Mouse (Mus musculus) thymus, postnatal 25 days (tissue): Measurements from ENCODE around the gene Isg20.

Experiments used
- DNase-seq: peaks from one replicate; pipeline ENCODE4 v3.0.0; 2022

Gene Isg20

DNA sequence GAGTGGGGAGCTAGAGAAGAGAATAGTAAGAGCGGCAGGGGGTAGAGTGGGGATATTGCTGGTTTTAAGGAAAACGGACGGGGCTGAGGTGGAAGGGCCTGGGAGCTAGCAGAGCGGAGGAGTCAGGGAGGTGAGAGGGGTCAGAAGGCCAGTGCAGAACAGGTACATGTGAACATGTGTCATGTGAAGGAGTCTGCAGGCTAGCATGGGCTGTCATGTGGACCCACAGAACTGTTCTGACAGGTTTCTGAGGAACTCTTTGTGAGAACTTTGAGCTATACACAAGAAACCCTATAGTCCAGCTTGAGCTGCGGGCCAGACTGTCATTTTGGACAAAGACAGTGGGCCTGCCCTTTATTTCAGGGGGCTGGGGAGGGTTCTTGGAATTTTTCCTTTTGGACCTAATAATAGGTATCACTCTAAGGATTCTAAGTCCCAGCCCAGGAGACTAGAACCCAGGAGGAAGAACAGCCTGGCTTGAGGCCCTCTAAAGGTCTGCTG, at the start of gene Isg20:
TSS of gene Isg20 (plus strand) at position 451 of the 501 bp plus-strand sequence.
- DNase-seq: no peak

DNA sequence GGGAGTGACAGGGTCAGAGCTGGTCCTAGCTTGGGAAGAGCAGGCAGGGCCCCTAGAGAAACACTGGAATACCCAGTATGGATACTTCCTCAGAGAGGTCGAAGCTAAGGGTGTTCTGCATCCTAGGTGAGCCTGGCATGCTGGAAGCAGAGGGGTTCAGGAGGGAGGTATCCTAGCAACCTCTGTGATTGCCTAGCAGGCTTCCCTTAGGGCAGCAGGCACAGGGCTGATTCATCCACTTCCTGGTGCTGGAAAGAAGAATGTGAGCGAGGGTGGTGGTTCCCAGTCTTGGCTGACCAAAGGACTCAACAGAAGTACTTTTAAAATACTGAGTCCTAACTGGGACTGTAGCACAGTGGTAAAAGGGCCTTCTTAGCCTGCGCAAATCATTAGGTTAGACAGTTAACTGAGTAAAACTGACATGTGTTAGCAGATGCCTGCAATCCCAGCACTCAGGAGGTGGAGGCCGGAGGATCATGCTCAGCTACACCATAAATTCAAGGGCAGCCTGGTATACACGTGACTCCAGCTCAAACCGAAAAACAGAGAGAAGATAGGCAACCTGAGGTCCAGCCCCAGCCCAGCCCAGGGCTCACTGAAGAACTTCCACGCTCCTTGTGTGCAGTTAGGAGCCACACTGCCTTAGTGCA, 49.3 kb upstream of the Isg20 start:
- no peak for DNase-seq

DNA sequence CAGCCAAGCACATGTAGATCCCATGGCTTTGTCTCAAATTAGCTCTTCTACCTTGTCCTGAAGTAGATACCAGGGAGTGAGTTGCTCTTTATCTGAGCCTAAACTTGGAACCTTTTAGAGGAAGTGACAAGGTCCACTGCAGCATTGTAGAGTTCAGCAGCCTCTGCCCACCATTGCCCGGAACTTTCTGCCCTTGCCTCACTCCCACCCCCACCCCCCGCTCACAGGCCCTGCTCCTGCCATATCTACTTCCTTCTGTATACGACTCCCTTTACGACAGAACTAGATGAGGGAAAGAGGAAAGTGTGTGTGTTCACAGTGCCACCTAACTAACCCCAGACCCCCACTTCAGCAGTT, 48.8 kb upstream of the Isg20 start:
- peak; percentile 18 for DNase-seq

DNA sequence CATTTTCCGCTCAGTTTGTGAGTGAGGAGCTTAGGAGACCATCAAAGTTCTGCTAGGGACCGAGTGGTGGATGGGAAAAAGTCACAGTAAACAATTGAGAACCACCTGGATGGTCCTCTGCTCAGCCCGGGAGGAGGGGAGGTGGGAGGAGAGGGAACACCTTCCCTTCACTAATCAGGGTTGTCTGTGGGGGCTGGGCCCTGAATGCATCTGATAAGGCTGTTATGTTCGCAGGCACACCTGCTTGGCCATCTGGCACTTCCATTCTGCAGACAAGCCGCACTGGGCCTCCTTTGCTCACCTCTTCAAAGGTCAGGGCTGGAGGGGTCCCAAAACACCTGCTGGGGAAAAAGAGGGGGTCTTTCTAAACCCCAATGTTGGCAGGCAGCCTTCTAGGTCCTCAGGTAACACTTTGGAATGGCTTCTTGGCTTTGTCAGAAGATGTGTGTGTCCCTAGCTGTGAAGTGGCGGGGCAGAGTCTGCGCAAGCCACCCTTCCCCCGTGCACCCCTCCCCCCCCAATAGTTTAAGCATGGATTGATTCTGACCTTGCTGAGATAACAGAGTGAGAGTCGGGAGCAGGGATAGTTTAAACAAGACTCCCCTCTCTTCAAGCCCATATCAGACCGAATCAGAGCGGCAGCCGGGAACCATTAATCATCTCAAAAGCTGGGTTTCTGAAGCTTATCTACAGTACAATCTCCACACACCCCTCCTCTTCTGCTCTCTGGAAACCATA, 47.8 kb upstream of the Isg20 start:
- DNase-seq: peak; percentile 80

DNA sequence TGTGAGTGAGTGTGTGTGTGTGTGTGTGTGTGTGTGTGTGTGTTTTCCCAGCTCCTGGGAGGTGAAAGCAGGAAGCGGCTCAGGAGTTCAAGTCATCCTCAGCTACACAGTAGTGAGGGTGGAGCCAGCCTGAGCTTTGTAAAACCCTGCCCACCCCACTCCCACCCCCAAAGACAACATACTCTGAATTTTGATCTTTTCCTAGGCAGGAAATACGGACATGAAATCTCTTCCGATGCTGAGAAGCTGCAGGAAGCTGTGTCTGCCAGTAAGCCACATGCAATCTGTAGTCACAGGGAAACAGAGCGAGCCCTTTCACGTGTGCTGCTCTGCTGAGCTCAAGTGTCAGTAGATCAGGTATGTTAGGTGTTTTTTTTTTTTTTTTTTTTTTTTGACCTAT, 44.5 kb upstream of the Isg20 start:
- DNase-seq: peak; percentile 24

DNA sequence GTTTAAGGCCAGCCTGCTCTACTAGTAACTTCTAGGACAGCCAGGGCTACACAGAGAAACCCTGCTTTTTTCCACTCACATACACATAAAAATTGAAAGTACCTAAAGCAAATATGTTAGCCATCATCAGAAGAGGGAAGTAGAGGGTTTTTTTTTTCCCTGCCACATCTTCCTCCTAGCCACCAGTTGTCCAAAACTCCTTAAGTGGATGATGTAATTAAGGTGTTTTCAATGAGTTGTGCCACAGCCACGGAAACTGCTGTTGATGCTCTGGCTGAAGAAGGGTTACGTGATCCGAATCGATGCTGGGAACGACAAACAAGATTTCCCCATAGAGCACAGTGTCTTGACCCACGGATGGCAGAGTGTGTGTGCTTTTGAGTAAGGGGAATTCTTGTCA, 40.9 kb upstream of the Isg20 start:
- DNase-seq: no peak

DNA sequence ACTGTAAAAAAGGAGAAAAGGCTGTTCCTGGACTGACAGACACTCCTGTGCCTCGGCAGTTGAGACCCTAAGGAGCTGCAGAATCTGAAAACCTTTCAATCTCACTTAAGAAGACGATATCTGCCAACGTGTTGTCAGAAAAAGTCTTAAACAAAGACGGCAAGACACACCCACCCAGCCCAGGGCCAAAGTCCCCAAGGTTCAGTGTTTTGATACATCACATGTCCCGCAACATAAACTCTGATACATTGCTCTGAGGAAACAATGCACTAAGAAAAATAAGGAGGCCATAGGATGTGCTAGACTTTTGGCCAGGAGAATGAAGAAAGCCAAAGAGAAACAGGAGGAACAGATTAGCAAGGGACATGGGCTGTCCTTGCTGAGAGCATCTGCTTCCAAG, 40.4 kb upstream of the Isg20 start:
- DNase-seq: no peak

DNA sequence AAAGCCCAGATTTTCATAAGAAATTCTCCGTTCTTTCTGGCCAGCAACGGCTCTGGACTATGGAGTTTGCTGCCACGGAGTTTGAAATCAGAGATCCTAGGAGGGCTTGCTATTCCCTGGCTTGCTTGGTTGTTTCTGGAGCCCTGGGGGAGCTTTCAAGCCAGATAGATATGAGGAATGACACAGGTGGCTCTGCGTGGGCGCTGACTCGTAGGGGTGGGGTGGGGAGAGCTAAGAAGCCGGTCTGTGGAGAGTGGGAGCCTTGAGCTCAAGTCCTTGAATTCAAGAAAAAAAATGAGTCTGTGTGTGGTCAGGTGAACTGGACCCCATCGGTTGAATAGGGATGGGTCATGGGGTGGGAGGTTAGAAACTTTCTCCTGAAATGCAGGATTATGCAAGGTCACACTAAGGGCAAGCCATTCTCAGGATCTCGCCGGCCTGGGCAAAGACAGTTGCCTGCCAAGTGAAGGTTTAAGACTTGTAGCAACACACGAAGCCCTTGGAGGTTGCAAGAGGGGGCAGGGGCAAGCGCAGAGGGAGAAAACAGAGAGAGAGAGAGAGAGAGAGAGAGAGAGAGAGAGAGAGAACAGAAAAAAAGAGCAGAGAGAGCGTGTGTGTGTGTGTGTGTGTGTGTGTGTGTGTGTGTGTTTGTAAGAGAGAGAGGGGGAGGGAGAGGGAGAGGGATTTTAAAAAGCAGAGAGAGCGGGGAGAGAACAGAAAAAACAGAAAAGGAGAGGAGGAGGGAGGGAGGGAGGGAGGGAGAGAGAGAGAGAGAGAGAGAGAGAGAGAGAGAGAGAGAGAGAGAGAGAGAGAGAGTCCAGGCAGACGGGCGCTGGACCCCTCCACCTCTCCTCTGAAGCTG, 31.4 kb upstream of the Isg20 start:
- DNase-seq: no peak

DNA sequence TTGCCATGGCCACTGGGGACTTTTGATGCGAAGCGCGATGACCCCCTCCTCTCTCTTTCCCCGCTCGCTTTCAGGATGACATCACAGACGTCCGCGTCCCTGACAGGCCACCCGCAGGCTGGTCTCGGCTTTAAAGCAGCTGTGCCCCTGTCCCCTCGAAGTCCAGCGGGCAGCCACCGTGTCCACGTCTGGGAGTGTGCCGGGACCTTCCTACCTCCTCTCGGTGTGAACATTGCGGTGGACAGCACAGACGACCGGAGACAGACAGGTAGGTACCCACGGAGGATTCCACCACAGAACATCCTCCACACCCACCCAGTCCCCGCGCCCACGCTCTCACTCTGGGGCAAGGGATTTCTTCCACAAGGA, 30.8 kb upstream of the Isg20 start:
- DNase-seq: no peak

DNA sequence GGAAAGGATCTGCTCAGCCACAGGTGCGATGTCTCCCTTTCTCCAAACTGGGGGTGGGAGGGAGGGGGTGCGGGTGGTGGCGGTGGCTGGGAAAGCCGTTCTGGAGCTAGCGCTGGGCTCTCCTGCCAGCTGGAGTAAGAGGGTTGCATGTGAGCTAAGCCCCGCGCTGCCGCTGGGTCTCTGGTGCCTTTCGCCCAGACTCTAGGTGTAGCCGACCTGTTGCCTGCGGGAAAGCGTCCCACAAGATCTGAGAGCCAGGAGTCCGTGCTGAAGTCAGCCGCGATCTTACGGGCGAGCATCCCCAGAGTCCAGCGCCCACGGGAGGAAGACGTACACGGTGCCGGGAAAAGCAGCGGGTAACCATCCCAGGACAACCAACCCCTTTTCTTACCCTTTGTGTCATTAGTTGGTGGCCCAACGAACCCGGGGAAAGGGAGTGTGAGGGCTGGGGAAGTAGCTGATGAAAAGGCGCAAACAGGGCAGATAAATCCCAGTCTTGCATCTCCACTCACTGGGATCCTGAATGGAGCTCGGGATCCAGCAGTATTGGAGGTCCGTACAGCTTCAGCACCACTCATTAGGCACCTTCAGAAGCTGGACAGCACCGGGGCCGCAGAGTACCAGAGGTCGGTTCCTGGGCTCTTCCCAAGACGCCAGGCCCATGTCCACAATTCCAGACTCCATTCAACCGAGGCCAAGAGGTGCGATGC, 30.1 kb upstream of the Isg20 start:
- no peak for DNase-seq

DNA sequence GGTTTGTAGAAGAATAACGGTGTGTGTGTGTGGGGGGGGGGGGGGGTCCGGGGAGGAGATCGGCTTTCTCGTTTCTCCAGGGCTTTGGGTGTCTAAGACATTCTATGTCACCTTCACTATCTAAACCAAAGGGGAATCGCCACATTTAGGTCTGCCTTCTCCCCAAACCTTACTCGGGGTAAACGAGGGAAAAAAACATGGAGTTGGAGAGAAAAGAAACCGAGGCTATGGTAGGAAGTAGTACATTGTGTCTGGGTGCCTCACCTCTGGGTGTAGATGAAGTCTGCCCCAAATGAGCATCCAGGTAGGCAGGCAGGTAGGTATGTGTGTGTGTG, 29.5 kb upstream of the Isg20 start:
- DNase-seq: no peak

DNA sequence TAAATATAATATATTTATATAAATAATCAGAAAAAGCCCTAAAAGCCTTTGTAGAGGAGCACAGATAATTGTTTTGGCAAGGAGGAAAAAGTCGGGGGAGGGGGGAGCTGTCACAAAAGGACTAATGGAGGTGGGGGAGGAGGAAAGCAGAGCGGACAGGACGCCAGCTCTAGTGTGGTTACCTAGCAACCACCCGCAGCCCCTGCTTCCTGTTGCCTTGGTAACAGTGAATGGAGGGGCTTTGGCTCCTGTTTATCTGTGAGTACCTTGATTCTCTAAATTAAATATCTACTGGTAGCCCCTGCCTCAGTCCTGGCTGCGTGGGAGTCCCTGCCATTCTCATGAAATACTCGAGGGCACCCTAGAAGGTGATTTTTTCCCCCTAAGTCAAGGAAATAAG, 29.1 kb upstream of the Isg20 start:
- DNase-seq: no peak

DNA sequence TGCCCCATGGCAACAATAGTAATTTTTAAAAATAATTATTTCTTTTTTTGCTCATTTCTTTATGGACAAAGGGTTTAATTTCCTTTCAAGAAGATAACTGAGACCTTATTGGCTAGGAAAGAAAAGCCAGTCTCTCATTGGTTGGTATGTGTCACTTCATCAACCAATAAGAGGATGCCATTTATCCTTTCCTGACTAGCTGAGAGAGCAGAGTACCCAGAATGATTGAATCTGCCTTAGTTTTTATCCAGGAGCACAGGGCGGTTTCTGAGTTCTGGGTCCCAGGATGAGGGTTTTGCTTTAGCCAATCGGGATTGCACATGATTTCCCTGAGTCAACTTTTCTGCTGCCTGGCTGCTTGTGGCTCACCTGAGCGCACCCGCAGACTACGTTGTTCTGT, 27.8 kb upstream of the Isg20 start:
- no peak for DNase-seq

DNA sequence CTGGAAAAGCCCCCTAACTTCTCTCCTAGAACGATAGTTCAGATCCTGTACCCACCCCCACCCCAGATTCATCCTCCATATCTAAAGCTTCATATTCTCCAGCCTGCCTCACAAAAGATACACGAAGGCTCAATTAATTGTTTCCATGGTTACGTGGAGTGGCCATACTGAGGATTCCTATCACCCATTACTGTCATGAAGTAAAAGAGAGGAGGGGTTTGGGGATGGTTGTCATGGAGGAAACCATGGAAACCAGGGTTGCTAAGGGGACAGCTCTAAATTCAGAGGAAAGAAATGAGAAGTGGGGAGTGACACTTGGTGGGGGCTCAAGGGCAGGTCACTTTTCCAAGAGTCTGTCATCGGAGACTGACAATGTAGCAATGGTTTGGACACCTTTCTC, 26.7 kb upstream of the Isg20 start:
- DNase-seq: no peak

DNA sequence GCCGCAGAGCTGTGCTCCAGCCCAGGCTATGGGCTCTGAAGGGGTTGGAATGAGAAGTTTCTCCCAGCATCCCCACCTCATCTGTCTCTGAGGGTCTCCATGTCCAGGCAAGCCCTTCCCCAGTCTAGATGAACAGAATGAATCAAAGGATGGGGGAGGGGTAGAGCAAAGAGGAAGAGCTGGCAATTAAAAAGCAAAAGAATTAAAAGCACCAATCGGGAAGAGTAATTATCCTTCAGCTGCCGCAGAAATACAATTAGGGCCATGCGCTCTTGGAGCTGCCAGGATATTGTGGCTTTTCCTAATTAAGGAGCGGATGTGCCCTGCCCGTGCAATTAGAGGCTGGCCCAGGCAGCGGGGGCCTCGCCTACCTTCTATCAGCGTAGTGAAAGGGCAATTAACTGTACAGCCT, 25.8 kb upstream of the Isg20 start:
- no peak for DNase-seq

DNA sequence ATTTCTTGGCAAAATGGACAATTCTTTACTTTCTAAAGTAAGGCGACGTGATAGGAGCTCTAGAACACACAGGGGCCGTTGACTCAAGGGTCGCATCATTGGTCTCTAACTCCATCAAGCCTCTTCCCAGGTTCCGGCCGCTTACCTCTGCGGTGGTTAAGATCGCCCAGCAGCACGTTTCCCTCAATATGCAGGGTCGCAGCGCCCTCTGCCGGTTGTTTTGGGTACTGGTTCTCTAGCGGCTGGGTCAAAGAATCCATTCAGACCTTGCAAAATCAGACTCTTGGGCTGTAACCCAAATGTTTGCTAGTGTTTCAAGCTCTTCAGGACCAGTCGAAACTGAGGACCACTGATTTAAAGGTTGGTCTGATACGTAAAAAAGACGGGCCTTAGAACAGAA, 22.6 kb upstream of the Isg20 start:
- peak; percentile 88 for DNase-seq

DNA sequence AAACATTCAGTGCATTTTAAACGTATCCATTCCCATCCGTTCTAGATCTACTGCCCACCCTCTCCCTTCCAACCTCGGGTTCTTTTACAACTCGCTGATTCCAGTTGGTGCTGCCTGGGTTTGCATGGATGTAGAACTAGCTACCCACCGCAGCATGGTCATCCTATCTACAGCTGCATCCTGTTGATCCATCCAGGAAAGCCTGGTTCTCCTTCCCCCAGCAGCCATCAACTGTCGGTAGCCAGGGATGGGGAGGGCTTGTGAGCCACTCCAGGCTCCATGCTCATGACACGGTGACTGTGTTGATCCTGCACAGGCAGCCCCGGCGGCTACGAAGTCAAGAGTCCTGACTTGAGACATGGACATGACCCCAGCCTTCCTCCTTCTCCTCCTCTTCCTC, 19.3 kb upstream of the Isg20 start:
- no peak for DNase-seq

DNA sequence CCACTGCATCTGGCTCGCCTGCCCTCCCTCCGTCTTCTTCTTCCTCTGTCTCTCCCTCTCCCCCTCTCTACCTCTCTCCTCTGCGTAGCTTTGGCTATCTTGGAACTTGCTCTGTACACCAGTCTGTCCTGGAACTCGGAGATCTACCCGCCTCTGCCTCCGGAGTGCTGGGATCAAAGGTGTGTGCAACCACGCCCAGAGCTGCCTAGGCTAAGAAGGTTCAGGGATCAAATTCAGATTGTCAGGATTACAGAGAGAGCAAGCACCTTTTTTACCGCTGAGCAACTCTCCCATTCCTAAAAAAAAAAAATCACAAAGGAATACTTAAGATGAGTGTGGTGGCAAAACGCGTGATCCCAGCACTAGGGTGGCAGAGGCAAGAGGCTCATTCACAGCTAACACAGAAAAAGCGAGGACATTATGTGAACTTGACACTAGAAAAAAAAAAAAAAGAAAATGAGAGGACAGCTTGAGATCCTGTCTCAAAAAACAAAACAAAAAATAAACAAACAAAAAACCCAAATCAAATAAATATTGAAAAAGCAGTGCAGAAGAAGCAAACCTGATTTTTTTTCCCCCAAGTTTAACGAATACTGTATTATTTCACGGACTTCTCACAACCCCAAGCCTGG, 18.1 kb upstream of the Isg20 start:
- no peak for DNase-seq

DNA sequence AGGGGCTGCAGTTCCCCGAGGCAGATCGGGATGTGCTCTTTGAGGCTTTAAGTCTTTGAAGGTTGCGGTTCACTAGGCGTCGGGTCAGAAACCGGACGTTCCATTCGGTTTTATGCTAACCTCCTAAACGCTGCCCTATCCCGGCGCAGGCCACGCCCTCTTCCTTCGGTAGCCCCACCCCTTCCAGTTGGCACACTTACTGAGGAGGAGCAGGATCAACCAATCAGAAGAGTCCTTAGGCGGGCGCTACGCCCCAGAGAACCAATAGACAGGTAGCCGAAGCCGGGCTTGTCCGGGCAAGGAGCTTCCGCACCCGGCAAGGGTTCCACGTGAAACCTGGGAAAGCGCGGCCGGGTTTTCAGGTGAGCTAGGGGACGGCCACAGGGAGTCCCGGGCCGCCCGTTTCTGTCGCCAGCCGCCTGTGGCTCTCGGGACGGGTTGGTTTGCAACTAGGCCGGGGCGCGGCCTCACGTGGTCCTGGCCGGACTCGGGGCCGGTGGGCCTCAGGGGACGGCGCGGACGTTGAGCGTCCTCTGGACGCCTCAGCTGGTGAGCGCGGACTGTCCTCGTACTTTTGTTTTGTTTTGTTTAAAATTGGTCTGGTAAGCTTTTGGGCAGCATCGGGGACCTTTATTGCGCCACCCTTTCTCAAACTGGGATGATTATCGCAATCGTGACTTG, 17.4 kb upstream of the Isg20 start, which contains the start of gene Aen:
TSS of gene Aen (plus strand) at position 202 of the 681 bp plus-strand sequence.
- DNase-seq: peak; percentile 99

DNA sequence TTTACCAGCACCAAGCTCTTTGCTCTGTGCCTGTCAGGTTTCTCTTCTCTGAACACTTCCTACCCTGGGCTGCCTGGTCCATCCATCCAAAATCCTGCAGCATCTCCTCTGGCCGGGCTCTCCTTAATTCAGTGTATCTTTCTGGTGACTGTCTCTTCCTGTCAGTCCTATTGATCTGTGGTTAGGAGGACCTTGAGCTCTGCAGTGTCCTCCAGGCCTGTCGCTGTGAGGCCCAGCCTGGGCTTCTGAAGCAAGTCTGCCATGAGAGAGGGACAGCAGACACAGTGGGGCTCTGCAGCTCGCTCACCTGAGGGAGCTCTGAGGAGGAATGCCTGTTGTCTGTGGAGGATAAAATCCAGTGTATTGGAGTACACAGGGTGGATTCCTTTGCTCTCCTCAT, 15.7 kb upstream of the Isg20 start:
- DNase-seq: no peak

DNA sequence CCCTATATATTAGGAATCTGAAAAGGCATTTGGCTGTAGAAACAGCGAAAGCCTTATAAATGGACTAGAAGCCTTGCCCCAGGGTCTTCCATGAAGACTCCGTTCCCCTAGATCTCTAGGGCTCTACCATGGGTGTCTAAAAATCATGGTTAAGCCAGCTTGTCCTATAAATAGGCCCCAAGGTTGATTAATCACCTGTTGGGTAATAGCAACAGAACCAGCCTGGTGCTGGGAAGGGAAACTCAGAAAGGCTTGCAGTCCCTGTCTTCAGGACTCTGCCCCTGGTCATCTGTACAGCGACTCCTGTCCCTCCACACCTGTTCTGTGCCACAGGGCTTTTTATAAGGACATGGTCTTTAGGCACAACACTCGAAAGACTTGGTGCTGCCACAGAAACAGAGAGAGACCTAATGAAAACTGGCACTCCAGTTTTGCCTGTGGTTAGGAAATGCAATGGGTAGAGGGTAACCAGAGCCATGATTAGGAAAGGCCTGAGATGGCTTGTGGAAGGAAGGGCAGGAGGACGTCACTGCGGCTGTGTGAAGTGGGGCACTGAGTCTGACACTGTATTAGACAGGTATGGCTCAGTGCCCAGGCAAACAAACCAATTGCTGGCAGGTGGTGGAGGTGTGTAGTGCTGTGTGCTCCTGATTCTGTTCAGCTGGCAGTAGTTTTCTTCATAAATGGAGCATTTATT, 9.9 kb upstream of the Isg20 start:
- no peak for DNase-seq

DNA sequence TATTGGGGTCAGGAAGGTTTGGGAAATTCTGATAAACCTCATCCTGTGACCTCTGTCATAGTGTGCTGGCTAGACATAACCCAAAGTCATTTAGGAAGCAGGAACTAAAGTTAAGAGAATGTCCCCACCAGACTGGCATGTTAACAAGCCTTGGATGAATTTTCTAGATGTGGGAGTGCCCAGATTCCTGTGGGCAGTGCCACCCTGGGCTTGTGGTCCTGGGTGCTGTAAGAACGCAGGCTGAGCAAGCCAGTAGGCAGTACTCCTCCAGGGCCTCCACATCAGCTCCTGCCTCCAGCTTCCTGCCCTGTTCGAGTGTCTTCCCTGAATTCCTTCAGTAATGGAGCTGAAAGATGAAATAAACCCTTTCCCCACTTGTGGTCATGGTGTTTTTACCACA, 9.0 kb upstream of the Isg20 start:
- no peak for DNase-seq
